Mouse (Mus musculus): ENCODE data around the gene Dedd2.
A peak's percentile ranks its signal among the peaks of the same experiment; 100 is the strongest.

The Dedd2 gene

DNA sequence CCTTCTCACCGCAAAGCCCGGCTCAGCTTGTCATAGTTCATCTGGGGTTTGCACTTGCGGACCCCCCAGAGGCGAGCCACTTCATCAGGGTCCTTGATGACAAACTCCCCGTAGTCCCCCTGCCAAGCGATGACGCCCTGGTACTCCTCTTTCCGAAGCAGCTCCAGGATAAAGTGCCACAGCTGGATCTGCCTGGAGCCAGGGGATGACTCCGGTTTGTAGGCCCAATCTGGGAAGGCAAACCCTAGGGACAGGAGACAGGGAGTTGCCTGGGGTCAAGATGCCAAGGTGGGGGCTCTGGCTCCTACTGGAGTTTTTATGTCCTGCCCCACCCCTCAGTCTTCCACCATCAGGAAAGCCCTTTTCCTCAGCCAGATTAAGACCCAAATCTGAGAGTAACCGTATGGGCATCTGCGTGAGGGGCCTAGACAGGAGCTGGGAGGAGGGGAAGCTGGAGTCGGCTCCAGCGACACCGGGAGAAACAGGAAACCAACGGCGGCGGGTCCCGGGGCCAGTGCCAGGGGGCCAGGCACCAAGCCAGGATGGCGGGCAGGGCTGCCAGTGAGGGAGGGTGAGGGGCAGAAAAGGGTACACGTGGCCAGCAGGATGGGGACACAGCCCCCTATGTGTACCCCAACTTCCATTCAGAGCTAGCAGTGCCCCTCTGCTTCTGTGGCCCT is 25.8 kb upstream of the Dedd2 start:
- DNase-seq (ENCODE audit: low spot score): no peak

DNA sequence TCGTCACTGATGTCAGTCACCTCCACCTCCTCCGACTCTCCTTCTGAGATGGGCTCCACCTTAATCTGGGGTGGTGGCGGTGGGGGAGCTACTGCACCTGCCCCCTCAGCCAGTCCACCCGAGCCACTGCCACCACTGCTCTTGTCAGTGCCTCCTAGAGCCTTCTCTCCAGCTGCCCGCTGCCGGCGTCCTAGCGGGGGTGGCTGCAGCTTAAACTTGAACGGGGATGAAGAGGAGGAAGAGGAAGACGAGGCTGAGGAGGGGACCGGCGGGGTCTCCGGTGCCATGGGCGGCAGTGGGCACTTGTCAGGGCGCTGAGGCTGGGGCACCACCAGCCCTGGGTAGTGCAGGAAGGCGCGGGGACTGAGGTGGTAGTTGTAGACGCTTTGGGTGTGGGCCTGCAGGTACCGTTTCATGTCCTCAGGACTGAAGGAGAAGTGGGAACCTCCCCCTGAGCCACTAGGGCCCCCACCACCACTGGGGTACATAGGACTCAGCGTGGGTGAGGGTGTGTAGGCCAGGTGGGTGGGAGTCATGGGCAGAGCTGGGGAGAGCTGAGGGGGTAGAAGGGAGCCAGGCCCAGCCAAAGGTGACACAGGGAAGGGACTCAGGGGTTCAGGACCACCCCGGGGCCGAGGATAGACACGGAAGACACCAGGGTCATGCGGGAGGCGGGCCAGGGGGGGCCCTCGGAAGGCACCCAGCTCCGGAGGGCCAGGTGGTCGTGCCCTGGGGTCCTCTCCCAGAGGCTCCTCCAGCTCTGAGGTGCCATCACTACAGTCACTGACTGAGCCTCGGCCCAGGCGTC is 24.4 kb upstream of the Dedd2 start:
- DNase-seq (ENCODE audit: low spot score): no peak

DNA sequence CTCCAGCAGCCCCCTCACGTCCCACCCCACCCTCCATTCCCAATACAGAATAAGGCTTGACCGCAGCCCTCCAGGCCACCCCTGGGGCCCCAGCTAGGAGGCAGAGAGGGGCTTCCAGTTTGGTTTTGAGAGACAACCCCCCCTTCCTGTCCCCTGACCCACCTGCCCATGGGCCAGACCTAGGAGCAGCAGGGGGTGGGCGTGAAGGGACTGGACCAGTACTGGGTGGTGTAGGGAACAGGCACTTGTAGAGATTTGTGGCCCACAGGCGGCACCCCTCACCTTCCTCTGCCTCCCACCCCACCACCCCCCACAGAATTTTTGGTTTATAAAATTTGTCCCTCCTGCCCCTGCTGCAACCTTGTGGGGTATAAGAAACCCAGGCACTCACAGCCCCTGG is 22.9 kb upstream of the Dedd2 start:
- no peak for DNase-seq (ENCODE audit: low spot score)

DNA sequence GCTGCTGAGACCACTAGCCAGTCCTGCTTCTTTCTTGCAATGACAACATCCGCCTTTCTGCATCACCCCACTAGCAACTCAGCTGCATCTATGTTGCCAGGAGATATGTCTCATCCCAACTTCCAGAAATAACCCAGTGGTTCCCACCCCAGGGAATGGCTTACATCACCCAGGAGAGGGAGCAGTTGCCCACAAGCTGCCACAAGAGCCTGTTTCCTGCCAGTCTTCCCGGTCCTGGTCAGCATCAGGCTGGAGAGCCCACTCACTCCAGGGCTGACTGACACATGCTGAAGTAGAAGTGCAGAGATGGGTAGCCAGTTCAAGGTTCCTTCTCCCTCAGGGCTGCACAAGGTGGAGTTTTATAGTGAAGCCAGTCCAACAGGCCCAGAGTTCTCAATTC is 20.6 kb upstream of the Dedd2 start:
- no peak for DNase-seq (ENCODE audit: low spot score)

DNA sequence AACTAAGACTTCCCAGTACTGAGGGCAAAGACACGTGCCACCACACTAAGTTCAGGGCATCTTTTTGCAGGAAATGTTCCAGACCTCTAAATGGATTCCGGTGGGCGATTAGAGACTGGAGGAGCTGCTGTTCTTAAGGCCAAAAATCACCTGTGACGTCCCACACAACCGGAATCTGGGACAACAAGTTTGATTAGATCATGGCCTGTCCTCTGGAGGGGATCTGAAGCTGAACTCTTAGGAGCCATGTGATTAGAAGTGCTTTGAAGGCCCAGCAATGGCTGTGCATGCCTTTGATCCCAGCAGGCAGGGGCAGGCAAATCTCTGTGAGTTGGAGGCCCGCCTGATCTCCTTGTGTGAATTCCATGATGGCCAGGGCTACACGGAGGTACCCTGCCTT is 20.2 kb upstream of the Dedd2 start:
- DNase-seq (ENCODE audit: low spot score): no peak

DNA sequence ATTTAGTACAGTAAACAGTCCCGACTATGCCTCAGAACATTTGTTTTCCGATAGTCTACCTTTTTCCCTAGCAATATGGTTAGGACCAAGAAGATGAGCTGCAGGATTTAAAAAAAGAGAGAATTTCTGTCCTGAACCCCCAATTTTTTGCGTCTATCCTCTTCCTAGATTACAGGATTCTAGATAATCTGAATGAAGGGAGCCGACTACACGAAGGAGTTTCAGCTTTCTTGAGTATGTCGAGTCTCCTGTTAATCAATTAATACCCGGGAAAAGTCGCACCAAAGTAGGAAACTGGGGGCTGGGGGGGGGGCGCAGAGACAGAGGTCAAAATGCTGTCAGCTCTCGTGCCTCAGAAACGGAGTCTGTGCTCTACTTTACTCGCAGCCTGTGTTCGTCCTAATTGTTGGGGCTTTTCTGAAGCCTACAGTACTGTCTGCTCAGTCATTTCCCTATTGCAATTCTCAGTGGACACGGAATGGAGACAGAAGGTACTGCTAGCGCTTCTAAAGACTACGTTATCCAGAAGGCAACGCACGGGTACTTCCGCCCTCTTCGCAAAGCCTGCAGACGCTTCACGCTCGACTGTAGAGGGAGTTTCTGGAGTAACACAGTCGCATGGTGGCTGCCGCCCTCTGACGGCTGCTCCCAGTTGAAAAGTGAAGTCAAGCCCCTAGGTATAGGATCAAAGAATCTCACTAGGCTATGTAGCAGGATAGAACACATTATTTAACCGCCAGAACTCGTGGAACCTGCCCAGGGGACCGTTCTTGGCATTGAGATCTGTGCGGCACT is 18.6 kb upstream of the Dedd2 start:
- peak; percentile 82 for DNase-seq (ENCODE audit: low spot score)

DNA sequence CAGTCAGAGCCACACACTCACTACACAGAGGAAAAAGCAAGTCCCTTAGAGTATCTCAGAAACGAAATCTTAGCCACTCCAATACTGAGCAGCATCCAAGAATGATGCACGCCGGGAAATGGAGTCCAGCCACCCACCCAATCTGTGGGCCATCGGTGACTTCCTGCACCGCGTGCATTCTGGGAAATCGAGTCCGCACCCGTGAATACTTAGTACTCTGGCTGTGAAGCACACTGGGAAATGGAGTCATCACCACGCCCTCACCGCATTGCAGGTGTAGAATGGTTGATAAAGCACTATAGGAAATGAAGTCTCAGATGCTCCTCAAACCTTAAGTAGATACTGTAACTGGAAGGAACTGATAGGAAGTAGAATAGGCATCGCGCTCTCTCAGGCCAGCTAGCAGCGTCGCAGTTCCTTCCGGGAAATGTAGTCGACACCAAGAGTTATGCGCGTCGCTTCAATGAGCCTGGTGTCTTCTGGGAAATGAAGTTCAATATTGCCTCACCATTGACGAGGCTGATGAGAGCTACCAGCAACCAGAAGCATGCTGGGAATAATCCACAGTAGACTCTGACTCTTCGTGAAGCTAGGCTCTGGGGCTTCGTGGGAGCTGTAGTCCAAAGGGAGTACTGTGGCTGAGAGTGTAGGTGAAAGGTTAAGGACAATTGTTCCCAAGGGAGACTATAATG is 17.7 kb upstream of the Dedd2 start:
- peak; percentile 96 for DNase-seq (ENCODE audit: low spot score)

DNA sequence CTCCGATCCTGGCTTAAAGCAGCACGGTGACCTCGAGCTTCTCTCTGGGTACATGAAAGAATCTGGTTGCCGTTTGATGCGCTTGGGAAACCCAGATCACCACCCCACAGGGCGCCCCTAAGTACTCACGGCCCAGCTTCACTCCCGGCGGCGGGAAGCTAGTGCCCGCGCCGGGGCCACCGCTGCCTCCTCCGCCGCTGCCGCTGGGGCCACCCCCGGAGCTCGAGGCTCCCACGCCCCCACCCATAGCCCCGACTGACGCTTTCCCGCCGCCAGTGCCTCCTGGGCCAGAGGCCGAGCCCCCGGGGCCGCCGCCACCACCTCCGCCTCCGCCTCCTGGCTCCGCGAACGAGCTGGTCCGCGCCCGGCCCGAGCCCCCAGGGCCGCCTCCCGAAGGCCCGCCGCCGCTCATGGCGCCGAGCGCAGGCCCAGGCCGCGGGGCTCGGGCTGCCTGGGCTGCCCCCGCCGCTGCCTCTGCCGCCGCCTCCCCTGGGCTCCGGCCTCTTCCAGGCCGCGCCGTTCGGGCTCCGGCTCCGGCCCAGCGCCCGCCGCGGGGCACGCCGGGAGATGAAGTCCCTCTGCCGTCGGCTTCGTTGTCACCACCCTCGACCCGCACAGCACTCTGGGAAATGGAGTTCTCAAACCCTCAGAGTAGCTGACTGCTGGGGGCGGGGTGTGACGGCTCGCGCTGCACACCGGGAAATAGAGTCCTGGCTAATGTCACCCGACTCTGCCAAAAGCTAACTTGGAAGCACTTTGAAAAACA is 17.0 kb upstream of the Dedd2 start, which contains the start of gene Gsk3a:
TSS of gene Gsk3a (minus strand) at position 603 of the 766 bp plus-strand sequence.
- DNase-seq (ENCODE audit: low spot score): peak; percentile 97

DNA sequence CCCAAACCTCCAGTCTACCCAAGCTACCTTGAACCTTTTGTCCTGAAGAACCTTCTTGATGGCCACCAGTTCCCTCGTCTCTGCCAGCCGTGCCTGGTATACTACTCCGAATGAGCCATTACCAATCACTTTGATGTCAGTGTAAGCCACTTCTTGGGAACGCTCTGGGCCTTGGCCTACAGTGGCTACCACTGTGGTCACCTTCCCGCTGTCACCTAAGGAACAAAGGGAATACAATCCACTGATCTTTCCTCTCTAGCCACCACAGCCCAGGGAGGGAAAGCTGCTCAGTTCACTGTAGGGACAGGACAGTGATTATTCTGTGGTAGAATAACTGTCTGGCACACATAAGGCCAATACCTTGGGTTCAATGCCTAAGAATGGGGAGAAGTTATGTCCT is 15.1 kb upstream of the Dedd2 start:
- DNase-seq (ENCODE audit: low spot score): no peak

DNA sequence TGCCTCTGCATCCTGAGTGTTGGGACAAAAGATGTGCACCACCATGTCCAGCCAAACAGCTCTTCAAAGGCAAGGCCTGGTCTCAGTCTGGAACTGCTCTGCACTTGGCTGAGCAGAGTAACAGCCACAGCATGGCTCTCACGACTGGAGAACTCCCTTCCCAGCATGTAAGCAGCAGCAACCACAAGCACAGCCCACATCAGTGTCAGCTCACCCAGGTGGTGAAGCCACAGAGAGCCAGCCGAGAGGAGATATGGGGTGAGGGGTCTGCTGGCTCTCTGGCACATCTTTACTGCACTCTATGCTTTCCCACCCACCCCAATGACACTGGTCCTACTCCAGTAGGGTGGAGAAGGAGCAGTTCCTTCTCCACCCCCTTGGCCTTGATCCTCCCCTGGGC is 12.6 kb upstream of the Dedd2 start:
- DNase-seq (ENCODE audit: low spot score): no peak

DNA sequence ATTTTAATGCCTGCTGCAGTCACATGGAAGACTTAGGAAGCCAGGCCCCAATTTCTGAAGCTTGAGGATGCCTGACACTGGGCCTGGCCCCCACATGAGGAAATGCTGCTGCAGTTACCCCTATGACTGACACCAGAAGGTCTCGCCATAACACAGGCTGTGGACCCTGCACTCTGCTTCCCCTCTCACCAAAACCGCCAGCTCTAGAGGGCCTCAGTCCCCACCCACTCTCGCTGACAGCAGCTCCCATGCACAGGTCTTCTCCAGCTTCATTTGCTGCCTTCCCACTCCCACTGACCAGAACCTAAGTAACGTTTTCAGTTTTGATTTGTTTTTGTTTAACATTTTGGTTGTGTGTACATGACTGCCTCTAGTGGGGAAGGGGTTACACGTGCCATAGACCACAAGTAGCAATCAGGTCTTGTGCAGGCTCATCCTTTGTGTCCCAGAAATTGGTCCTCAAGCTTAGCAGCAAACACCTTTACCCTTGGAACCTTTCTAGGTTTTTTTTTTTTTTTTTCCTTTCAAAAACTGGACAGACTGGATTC is 11.8 kb upstream of the Dedd2 start:
- no peak for DNase-seq (ENCODE audit: low spot score)

DNA sequence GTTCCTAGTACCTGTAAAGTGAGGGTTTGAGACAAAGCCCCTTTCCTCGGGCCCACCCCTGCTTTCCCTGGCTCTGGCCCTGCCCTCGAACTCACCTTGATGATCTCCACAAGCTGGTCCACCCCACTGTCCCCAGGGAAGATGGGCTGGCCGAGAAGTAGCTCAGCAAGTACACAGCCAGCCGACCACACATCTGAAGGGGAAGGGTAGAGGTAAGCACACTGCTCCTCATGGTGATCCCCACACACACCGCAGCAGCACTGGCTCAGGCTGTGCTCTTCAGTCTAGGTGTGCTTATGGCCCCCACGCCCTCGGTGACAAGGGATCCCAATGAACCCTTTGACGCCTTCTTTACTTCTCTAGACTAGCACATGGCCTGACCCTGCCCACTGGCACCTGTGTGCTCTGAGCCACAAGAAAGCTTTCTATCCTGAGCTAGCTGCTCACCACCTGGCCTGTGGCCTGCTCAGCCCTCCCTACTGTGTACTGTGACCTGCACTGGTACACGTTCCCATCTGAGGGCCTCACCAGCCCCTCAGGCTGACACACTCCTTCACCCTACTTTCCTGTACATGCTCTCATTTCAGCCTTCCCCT is 10.4 kb upstream of the Dedd2 start:
- DNase-seq (ENCODE audit: low spot score): no peak

DNA sequence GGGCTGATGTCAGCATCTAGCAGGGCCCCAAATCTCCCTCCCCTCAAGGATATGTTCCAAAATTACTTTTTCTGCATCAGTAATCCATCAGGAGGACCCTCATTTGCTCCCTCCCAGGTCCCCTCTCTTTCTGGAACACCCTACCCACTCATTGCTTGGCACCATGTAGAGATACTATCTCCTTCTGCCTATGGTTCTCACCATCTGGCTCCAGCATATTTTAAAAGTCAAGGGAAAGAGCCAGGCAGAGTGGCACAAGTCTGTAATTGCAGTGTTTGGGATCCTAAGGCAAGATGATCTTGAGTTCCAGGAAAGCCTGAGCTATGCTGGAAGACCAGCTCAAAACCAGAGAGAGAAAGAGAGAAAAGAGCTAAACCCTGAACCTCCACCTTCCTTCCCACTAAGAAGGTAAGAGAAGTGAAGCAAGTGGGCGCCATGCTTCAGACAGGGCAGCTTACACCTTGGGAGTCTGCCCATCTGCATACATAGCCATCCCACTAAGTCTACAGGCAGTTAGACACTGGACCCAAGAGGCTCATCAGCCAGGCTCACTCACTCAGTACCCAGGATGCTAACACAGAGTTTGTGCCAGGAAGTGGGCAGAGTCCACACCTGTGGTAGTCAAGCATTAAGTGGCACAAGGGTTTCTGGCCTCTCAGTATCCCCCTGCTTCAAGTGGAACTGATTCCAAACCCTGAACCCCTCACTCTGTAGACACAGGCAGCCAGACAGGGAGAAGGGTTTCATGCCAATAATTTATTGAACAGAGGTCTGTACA is 7.3 kb upstream of the Dedd2 start:
- no peak for DNase-seq (ENCODE audit: low spot score)

DNA sequence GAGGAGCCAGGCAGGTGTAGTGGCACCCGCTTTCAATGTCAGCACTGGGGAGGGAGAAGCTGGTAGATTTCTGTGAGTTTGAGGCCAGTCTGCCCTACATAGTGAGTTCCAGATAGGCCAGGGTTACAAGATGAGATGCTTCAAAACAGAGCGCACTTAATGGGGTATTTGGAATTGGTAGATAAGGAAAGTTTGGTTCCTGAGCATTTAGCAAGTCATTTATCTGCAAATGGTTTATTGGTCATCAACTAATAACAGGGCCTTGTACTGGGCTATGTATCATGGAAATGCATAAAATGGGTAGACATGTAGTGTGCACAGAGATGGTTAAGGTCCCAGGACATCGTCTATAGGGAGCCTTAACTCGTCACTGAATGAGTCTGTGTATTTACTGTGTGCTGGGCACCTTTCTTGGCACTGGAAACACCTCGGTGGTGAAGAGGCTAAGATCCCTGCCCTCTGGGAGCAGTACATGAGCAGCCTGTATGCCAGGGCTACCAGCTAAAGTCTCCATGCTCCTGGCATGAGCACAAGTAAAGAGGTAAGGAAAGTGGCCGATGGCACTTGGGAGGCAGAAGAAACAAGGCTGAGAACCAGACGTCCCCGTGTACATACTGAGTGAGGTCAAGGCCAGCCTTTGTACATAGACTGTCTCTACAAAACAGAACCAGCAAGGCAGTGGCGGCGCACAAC is 2.0 kb upstream of the Dedd2 start:
- DNase-seq (ENCODE audit: low spot score): peak; percentile 41

DNA sequence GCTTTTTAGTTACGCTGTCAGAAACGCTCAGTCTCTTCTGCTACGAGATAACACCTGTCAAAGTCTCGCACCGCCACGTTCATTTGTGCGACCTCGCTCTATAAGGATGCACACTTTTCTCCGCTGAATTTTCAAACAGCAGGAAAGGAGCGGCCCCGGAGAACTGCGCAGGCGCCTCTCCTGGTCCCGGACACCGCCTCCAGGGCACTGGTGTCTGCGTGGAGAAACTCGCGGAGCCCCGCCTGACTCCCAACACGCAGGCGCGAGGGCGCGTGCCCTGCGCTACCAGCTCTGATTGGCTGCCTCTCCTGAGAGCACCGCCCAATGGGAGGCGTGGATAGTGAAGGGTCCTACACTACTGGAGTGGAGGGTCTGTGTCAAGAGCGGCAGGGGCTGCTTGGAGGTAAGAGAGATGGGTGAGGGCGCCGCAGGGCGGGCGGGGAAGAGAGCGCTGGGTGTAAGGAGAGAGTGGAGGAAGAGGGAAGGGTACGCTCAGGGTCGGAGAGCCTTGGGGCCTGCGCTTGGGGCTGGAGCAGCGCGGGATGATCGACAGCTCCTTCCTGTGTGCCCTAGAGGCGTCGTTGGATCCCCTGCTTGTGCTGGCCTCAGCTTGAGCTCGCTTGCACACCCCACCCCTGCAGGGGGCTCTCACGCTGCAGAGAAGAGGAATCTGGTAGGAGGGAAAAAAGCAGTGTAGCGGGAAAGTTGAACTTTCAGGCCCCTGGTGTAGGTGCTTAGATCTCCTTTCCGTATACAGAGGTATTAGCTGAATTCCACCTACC is 878 bp upstream of the Dedd2 start, which contains the start of gene Zfp526:
TSS of gene Zfp526 (plus strand) at position 324 of the 782 bp plus-strand sequence.
- DNase-seq (ENCODE audit: low spot score): peak; percentile 94

DNA sequence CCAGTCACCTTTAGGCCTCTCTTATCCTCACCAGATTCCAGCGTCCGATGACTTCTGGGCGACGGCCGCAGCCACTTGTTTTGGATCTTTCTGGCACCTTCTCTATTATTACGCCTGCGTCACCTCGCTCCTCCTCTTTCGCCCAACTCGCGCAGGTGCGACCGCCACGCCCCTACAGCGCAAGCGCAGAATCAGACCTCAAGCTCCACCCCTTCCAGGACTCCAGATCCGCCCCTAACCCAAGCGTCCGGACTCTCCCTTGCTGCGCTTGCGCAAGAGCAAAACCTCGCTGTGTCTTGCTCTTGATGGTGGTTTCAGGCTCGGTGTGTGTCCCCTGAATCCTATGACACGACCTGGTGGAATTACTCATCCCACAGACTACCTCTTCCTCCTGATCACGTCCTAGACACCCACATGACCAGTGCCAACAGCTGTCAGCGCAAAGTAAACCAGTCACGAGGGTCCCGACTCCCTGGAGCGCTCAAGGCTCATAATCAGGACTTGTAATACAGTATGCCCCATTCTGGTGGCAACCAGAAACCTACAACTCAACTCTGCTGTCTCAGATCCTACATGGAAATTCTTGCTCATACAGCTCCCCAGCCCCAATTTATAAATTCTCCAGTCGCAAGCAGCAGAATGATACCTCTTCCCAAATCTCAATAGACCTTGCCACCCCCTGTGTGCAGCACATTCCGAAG is 509 bp downstream of the Dedd2 start:
- DNase-seq (ENCODE audit: low spot score): peak; percentile 97

DNA sequence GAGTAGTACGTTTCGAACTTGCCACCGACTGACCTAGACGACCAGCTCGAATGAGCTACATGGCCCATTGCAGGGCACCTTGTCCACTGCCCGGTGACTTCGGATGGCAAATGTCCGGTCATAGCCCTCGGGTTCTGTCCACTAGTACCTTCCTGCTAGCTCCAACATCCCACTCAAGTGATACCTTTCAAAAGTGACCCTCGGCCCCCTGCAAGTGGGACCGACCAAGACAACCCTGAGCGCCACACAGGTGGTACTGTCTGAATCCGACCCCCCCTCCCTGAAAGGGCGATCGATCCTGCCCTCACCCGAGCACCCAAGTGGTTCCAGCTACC is 1.0 kb downstream of the Dedd2 start:
- no peak for DNase-seq (ENCODE audit: low spot score)

Measured in c-Kit-positive CD71-positive TER-119-positive erythroid progenitor cells, embryonic 14.5 days (primary cell).